Mouse (Mus musculus): ENCODE data around the gene Prss57.
"Not testable (repeated sequence)": the region's sequence is repeated elsewhere in the genome, so short reads cannot be mapped to it uniquely, and the experiment has no call there.

Gene Prss57

GRCm38 (mm10) chr10:79781139-79781538 is 9.6 kb downstream of the Prss57 start:
- no peak for DNase-seq (ENCODE audit: low spot score)

GRCm38 (mm10) chr10:79780664-79781015 is 10.1 kb downstream of the Prss57 start:
- DNase-seq (ENCODE audit: low spot score), result no peak

- DNase-seq (ENCODE audit: low spot score), result peak; percentile 93
Measured at GRCm38 (mm10) chr10:79779784-79780663, 10.7 kb downstream of the Prss57 start.

- DNase-seq (ENCODE audit: low spot score), result no peak
Measured at GRCm38 (mm10) chr10:79779193-79779592, 11.6 kb downstream of the Prss57 start.

GRCm38 (mm10) chr10:79778006-79778405 is 12.8 kb downstream of the Prss57 start:
- no peak for DNase-seq (ENCODE audit: low spot score)

- no peak for DNase-seq (ENCODE audit: low spot score)
Measured at GRCm38 (mm10) chr10:79777103-79777531, 13.6 kb downstream of the Prss57 start, which contains the start of gene Fstl3. Fstl3 (plus strand) TSS chr10:79777272.

GRCm38 (mm10) chr10:79774486-79775279 is 16.1 kb downstream of the Prss57 start:
- DNase-seq (ENCODE audit: low spot score), result no peak

GRCm38 (mm10) chr10:79773208-79773607 is 17.6 kb downstream of the Prss57 start:
- DNase-seq (ENCODE audit: low spot score), result no peak

- no peak for DNase-seq (ENCODE audit: low spot score)
Measured at GRCm38 (mm10) chr10:79772320-79772719, 18.4 kb downstream of the Prss57 start.

GRCm38 (mm10) chr10:79769329-79769728 is 21.4 kb downstream of the Prss57 start:
- no peak for DNase-seq (ENCODE audit: low spot score)

- no peak for DNase-seq (ENCODE audit: low spot score)
Measured at GRCm38 (mm10) chr10:79768400-79768799, 22.4 kb downstream of the Prss57 start.

- peak; percentile 86 for DNase-seq (ENCODE audit: low spot score)
Measured at GRCm38 (mm10) chr10:79767372-79768244, 23.2 kb downstream of the Prss57 start.

GRCm38 (mm10) chr10:79766508-79767325 is 24.0 kb downstream of the Prss57 start, which contains the start of gene Rnf126:
Rnf126 (minus strand) TSS chr10:79766952.
- peak; percentile 97 for DNase-seq (ENCODE audit: low spot score)

- DNase-seq (ENCODE audit: low spot score), result no peak
Measured at GRCm38 (mm10) chr10:79766001-79766507, 24.7 kb downstream of the Prss57 start.

GRCm38 (mm10) chr10:79765228-79765745 is 25.5 kb downstream of the Prss57 start:
- DNase-seq (ENCODE audit: low spot score), result no peak

- DNase-seq (ENCODE audit: low spot score), result no peak
Measured at GRCm38 (mm10) chr10:79764234-79764633, 26.5 kb downstream of the Prss57 start.

- no peak for DNase-seq (ENCODE audit: low spot score)
Measured at GRCm38 (mm10) chr10:79762875-79763274, 27.9 kb downstream of the Prss57 start.

- DNase-seq (ENCODE audit: low spot score), result no peak
Measured at GRCm38 (mm10) chr10:79760603-79761143, 30.1 kb downstream of the Prss57 start.

- DNase-seq (ENCODE audit: low spot score), result not testable (repeated sequence)
Measured at GRCm38 (mm10) chr10:79759675-79760074, 31.1 kb downstream of the Prss57 start.

- no peak for DNase-seq (ENCODE audit: low spot score)
Measured at GRCm38 (mm10) chr10:79756660-79757059, 34.1 kb downstream of the Prss57 start.
